Mouse (Mus musculus) myocyte (in vitro differentiated cells): ENCODE results near the gene Spata17. TPM values are rescaled to one million over a fixed set of nuclear protein-coding genes. Genes with fewer than 3 reads are reported as not detected.

Experiments used
- H3K27me3 ChIP-seq: one replicate; pipeline ENCODE4 v1.6.1; 2011; ENCODE audit not compliant: control insufficient read depth, insufficient read depth, insufficient read length
- H3K36me3 ChIP-seq: one replicate; pipeline ENCODE4 v1.6.1; 2011; ENCODE audit not compliant: control insufficient read depth, insufficient read depth
- H3K4me2 ChIP-seq: one replicate; pipeline ENCODE4 v1.6.1; 2011; ENCODE audit warnings: low read depth, control low read depth
- H3K4me3 ChIP-seq: one replicate; pipeline ENCODE4 v1.5.1; 2011; ENCODE audit warnings: mild to moderate bottlenecking, control low read depth, moderate library complexity
- H3K79me2 ChIP-seq: one replicate; pipeline ENCODE4 v1.6.1; 2011; ENCODE audit not compliant: control insufficient read depth, insufficient read depth
- H3ac ChIP-seq: one replicate; pipeline ENCODE4 v1.6.1; 2011; ENCODE audit not compliant: control insufficient read depth, insufficient read length
- CEBPB ChIP-seq: IDR thresholded peaks from 2 replicates; pipeline ENCODE4 v1.6.1; 2011; ENCODE audit warnings: mild to moderate bottlenecking, moderate library complexity; ENCODE audit not compliant: poor library complexity, insufficient read depth, severe bottlenecking
- E2F4 ChIP-seq: IDR thresholded peaks from one replicate; pipeline ENCODE4 v1.6.1; 2011; ENCODE audit warnings: mild to moderate bottlenecking, control low read depth, moderate library complexity; ENCODE audit not compliant: insufficient read depth
- MAX ChIP-seq: IDR thresholded peaks from one replicate; pipeline ENCODE4 v1.6.1; 2011; ENCODE audit warnings: low read depth, mild to moderate bottlenecking, control low read depth
- MYOD1 ChIP-seq, 3 experiments: IDR thresholded peaks; one replicate each; pipeline ENCODE4 v1.6.1; 2011; ENCODE audit warnings: control low read depth in 2 of 3, low read depth in 2 of 3, mild to moderate bottlenecking in 2 of 3, moderate library complexity in 1 of 3; ENCODE audit not compliant: insufficient read length in 2 of 3, control insufficient read depth in 1 of 3
- MYOG ChIP-seq, 3 experiments: IDR thresholded peaks; one replicate each; pipeline ENCODE4 v1.6.1; 2011; ENCODE audit warnings: control low read depth in 2 of 3, low read depth in 2 of 3, mild to moderate bottlenecking in 2 of 3; ENCODE audit not compliant: insufficient read length in 2 of 3, control insufficient read depth in 1 of 3, insufficient read depth in 1 of 3
- POLR2A ChIP-seq: IDR thresholded peaks from one replicate; pipeline ENCODE4 v1.6.1; 2011; ENCODE audit warnings: low read depth, mild to moderate bottlenecking, control low read depth, moderate library complexity; ENCODE audit not compliant: insufficient read length
- POLR2AphosphoS2 ChIP-seq: IDR thresholded peaks from one replicate; pipeline ENCODE4 v1.6.1; 2011; ENCODE audit warnings: low read depth, control low read depth; ENCODE audit not compliant: insufficient read length
- REST ChIP-seq: IDR thresholded peaks from one replicate; pipeline ENCODE4 v1.6.1; 2011; ENCODE audit warnings: mild to moderate bottlenecking, control low read depth, moderate library complexity; ENCODE audit not compliant: insufficient read depth, insufficient read length
- SRF ChIP-seq: IDR thresholded peaks from one replicate; pipeline ENCODE4 v1.6.1; 2011; ENCODE audit warnings: low read depth; ENCODE audit not compliant: control insufficient read depth, insufficient read length
- TCF12 ChIP-seq: IDR thresholded peaks from one replicate; pipeline ENCODE4 v1.6.1; 2011; ENCODE audit warnings: mild to moderate bottlenecking, control low read depth; ENCODE audit not compliant: poor library complexity, insufficient read depth, severe bottlenecking
- TCF3 ChIP-seq: IDR thresholded peaks from one replicate; pipeline ENCODE4 v1.6.1; 2011; ENCODE audit warnings: low read depth, control low read depth; ENCODE audit not compliant: insufficient read length
- USF1 ChIP-seq: IDR thresholded peaks from one replicate; pipeline ENCODE4 v1.6.1; 2011; ENCODE audit warnings: low read depth, mild to moderate bottlenecking, control low read depth, moderate library complexity
- polyA plus RNA-seq: library from polyadenylated mRNA; unstranded; fragments of >200 nt; fragmentation: generic; extraction: Trizol; gene quantifications from one replicate; pipeline ENCODE4 v1.2.1, GENCODE M21; 2012; ENCODE audit warnings: missing spikeins

Gene Spata17
- polyA plus RNA-seq, 1 experiment, result 0.05 TPM

DNA sequence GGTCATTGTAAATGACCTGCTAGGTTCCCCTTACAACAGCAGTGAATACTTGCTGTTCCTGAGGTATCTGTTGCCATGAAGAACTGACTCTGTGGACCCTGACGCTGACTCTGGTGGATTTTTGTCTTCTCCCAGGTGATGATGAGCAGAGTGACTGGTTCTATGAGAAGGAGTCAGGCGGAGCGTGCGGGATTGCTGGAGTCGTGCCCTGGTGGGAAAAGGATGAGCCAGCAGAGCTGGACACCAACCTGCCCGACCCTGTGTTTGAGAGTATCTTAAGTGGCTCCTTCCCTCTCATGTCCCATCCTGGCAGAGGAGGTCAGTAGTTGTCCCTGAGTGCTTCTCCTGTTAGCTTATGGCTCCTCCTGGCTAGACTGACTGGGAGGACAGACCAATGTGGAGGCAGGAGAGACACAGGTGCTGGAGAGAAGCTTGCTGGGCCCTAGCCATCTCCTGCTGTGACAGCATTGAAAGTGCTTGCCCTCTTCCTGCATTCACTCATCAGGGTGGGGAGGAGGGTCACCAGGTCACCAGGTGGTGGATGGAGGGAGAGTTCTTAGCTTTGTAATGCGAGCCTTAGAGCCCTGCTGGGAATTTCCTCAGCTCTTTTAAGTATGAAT lies 17.8 kb upstream of the Spata17 start:
- Histone ChIP-seq H3K4me2 (no peak overlapping the region), H3K27me3 (no peaks in the 10 kb centered on the region), H3ac (no peak overlapping the region), H3K36me3 (peaks cover 8% of the 10 kb centered on the region), H3K4me3 (no peak overlapping the region), H3K79me2 (peaks cover 28% of the 10 kb centered on the region)
- TF ChIP-seq MYOG (IDR thresholded peaks at IDR 0.05; ENCODE audit: control insufficient read depth in 1 of 3, insufficient read depth in 1 of 3, insufficient read length in 2 of 3, low read depth in 2 of 3), result no peak
- TF ChIP-seq SRF, result no peak
- no peak for TF ChIP-seq REST
- no peak for TF ChIP-seq TCF3
- TF ChIP-seq POLR2AphosphoS2, result no peak
- TF ChIP-seq TCF12, result no peak
- TF ChIP-seq USF1, result no peak

DNA sequence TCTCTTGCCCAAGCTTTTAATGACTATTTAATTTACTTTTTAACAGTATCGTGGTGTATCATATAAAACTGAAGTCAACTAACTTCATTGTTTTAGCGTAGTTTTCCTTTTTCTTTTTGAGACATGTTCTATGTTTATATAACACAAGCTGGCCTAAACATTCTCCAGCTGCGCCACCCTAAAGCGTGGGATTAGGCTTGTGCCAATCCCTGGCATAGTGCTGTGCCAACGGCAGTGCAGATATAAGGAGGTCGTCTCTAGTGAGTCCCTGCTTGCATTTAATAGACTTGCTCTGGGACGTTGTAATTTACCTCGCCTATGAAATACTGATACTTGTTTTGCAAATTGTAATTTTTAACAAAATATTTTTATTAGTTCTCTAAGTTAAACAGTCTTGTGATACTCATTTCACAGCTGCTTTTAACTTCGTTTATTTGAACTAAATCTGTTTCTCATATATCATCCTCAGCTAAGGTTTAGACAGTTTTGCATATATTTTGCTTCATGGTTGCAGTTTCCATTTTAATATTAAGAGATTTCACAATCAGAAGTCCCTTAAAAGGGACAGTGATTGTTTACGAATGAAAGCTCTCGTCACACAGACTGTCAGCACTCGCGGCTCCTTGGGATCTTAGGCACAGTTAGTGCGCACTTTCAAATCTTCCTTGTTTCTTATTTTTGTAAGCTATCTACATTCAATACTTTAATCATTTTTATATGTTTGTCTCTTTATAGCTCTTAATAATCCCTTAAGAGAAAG lies 17.1 kb upstream of the Spata17 start:
- H3K4me3 ChIP-seq, result no peak overlapping the region
- H3K36me3 ChIP-seq, result peaks cover 8% of the 10 kb centered on the region
- no peak overlapping the region for H3K4me2 ChIP-seq
- peaks cover 32% of the 10 kb centered on the region for H3K79me2 ChIP-seq
- H3K27me3 ChIP-seq, result no peaks in the 10 kb centered on the region
- H3ac ChIP-seq, result no peak overlapping the region
- no peak for TF ChIP-seq REST
- no peak for TF ChIP-seq MAX
- no peak for TF ChIP-seq MYOD1 (IDR thresholded peaks at IDR 0.05; ENCODE audit: control insufficient read depth in 1 of 3, insufficient read length in 2 of 3, low read depth in 2 of 3)
- TF ChIP-seq TCF3, result no peak
- TF ChIP-seq USF1, result no peak
- no peak for TF ChIP-seq E2F4
- TF ChIP-seq MYOG (IDR thresholded peaks at IDR 0.05; ENCODE audit: control insufficient read depth in 1 of 3, insufficient read depth in 1 of 3, insufficient read length in 2 of 3, low read depth in 2 of 3), result no peak
- TF ChIP-seq SRF, result no peak

- Histone ChIP-seq H3ac (no peak overlapping the region), H3K4me3 (no peak overlapping the region), H3K36me3 (peaks cover 8% of the 10 kb centered on the region), H3K79me2 (peaks cover 42% of the 10 kb centered on the region), H3K4me2 (no peak overlapping the region), H3K27me3 (no peaks in the 10 kb centered on the region)
- TF ChIP-seq CEBPB, result no peak
- TF ChIP-seq E2F4, result no peak
- TF ChIP-seq POLR2AphosphoS2, result no peak
- no peak for TF ChIP-seq MYOD1 (IDR thresholded peaks at IDR 0.05; ENCODE audit: control insufficient read depth in 1 of 3, insufficient read length in 2 of 3, low read depth in 2 of 3)
- TF ChIP-seq POLR2A, result no peak
Observed at GRCm38 (mm10) chr1:187230255-187230654, 15.0 kb upstream of the Spata17 start.

DNA sequence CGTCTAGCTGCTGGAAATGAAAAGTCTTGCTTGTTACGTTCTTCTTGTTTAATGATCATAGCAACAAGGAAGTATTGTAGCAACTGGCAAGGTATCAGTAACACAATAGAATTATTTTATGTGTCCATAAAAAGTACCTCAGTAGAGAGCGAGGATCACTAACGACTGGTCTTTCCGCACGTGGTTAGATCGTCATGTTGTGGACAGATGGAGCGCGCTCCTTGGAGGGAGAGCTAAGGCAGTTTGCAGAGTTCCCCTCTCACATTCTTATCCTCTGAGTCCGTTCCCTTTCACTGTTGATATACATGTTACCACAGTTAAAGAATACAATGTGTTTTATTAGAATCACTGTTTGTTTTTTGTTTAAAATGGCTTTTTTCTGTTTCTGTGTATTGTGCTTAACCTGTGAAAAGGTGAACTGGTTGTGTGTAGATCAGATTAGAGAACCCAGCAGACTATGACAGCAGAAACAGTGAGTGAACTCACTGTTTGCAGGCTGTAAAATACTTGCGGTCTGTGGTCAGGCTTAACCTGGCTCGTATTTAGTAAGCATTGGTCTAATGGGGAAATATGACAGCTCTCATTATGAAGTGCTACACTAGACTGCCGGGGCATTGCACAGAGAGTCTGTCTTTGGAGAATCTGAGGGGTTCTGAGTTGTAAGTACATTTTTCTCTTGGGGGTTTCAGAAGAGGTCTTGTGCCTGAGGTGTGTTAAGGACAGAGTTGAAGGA lies 13.3 kb upstream of the Spata17 start:
- TF ChIP-seq MYOD1 (IDR thresholded peaks at IDR 0.05; ENCODE audit: control insufficient read depth in 1 of 3, insufficient read length in 2 of 3, low read depth in 2 of 3) (no peak), TCF12 (no peak), REST (no peak), E2F4 (no peak), SRF (no peak), USF1 (no peak), POLR2A (no peak), POLR2AphosphoS2 (no peak), MYOG (IDR thresholded peaks at IDR 0.05; ENCODE audit: control insufficient read depth in 1 of 3, insufficient read depth in 1 of 3, insufficient read length in 2 of 3, low read depth in 2 of 3) (no peak), CEBPB (no peak), TCF3 (no peak), MAX (no peak)
- H3K36me3 ChIP-seq, result peaks cover 8% of the 10 kb centered on the region
- H3K79me2 ChIP-seq, result peaks cover 49% of the 10 kb centered on the region
- no peak overlapping the region for H3ac ChIP-seq
- H3K27me3 ChIP-seq, result no peaks in the 10 kb centered on the region
- H3K4me2 ChIP-seq, result peak overlapping the region; percentile 9
- no peak overlapping the region for H3K4me3 ChIP-seq
